Mouse (Mus musculus) ES-Bruce4 (cell line): ENCODE results near the gene Ssr2. TPM values are rescaled to one million over a fixed set of nuclear protein-coding genes. Genes with fewer than 3 reads are reported as not detected.
A peak's percentile ranks its signal among the peaks of the same experiment; 100 is the strongest.

Experiments used
- H3K27ac ChIP-seq: 2 replicates; pipeline ENCODE4 v1.5.1; 2012; ENCODE audit warnings: low read length, inconsistent platforms; ENCODE audit not compliant: insufficient read depth
- H3K27me3 ChIP-seq: 2 replicates; pipeline ENCODE4 v1.6.1; 2012; ENCODE audit warnings: mild to moderate bottlenecking, low read length, inconsistent platforms; ENCODE audit not compliant: control insufficient read depth, poor library complexity, insufficient read depth, severe bottlenecking
- H3K36me3 ChIP-seq: 2 replicates; pipeline ENCODE4 v1.6.1; 2012; ENCODE audit warnings: inconsistent platforms, mild to moderate bottlenecking, low read length, moderate library complexity; ENCODE audit not compliant: control insufficient read depth, poor library complexity, insufficient read depth, severe bottlenecking
- H3K4me1 ChIP-seq: one replicate; pipeline ENCODE4 v1.8.1; 2011; ENCODE audit warnings: low read length; ENCODE audit not compliant: control insufficient read depth, insufficient read depth
- H3K4me3 ChIP-seq: 2 replicates; pipeline ENCODE4 v1.5.1; 2011; ENCODE audit warnings: low read depth, mild to moderate bottlenecking, low read length
- H3K9ac ChIP-seq: 2 replicates; pipeline ENCODE4 v1.6.1; 2012; ENCODE audit warnings: low read depth, mild to moderate bottlenecking, inconsistent platforms; ENCODE audit not compliant: poor library complexity, severe bottlenecking
- H3K9me3 ChIP-seq: replicated peaks from 2 replicates; pipeline ENCODE4 v1.6.1; 2012; ENCODE audit warnings: mild to moderate bottlenecking, low read length, inconsistent platforms; ENCODE audit not compliant: control insufficient read depth, poor library complexity, insufficient read depth, severe bottlenecking
- CTCF ChIP-seq: IDR thresholded peaks from one replicate; pipeline ENCODE4 v1.8.1; 2011; ENCODE audit warnings: low read depth, low read length
- EP300 ChIP-seq: IDR thresholded peaks from 2 replicates; pipeline ENCODE4 v1.6.1; 2011; ENCODE audit warnings: low read depth, low read length; ENCODE audit not compliant: insufficient read depth
- POLR2A ChIP-seq: IDR thresholded peaks from one replicate; pipeline ENCODE4 v1.8.1; 2011; ENCODE audit warnings: low read length; ENCODE audit not compliant: insufficient read depth
- polyA plus RNA-seq: library from polyadenylated mRNA; stranded (reverse); fragments of >200 nt; gene quantifications from 2 replicates; pipeline ENCODE4 v1.2.4, GENCODE M21; 2011; ENCODE audit warnings: low read depth; ENCODE audit not compliant: missing spikeins, insufficient read depth, insufficient read length

Gene Ssr2
- polyA plus RNA-seq, 1 experiment, result 348 TPM

DNA sequence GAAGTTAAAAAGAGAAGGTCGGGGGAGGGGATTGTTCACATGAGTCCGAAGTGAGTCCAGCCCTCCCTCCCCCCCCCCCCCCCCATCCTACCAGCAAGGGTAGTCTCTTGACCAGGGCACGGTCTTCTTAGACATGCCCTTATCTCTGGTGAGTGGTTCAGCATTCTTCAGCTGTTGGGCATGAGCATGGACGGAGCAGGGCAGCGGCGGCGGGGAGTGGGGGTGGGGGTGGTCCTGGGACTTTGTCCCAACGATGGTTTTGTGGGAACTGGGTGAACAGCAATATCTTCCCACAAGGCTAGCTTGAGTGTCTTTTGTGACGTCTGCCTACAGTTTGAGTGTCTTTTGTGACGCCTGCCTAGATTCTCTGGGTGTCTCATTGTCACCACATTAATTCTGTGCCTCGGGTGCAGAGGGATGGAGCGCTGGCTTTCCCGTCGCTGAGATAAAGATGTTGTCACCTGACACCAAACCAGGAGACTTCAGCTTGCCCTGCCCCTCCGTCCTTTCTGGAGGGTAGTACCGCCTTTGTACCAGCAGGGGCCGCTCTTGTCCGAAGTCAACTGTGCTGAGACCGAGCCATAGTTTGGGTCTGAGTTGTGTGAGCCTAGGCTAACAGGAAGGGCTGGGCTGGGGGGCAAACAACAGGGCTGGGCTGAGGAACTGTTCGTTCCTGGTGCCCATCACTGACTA, 31.5 kb downstream of the Ssr2 start:
- Histone ChIP-seq H3K9ac (peak overlapping the region; percentile 46), H3K36me3 (no peaks in the 10 kb centered on the region), H3K27me3 (no peaks in the 10 kb centered on the region), H3K4me3 (peak overlapping the region; percentile 71), H3K4me1 (peaks cover 3% of the 10 kb centered on the region), H3K9me3 (no peaks in the 10 kb centered on the region), H3K27ac (no peak overlapping the region)
- TF ChIP-seq CTCF (peak; percentile 96), EP300 (peak; percentile 48; the same call in 1 of the 2 replicates), POLR2A (no peak)

DNA sequence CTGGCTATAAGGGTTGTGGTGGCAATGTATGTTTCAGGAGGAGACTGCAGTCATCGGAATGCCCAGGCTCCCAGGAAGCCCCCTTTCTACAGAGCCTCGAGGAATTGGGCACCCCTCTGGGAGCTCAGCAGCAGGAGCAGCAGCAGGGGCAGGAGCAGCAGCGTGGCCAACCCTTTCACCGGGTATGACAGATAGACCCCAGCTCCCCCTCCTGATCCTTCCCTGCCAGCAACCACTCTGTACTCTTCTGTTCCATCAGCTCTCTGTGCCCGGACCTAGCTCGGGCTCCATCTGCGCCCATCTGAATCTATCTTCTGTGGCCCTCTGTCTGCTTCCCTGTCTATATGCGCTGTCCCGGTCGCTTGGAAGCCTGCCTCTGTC, 32.1 kb downstream of the Ssr2 start:
- Histone ChIP-seq H3K36me3 (no peaks in the 10 kb centered on the region), H3K4me3 (peak overlapping the region; percentile 69), H3K9ac (peak overlapping the region; percentile 46), H3K4me1 (peaks cover 3% of the 10 kb centered on the region), H3K27ac (no peak overlapping the region), H3K27me3 (no peaks in the 10 kb centered on the region), H3K9me3 (no peaks in the 10 kb centered on the region)
- TF ChIP-seq CTCF (no peak), EP300 (no peak), POLR2A (no peak)

DNA sequence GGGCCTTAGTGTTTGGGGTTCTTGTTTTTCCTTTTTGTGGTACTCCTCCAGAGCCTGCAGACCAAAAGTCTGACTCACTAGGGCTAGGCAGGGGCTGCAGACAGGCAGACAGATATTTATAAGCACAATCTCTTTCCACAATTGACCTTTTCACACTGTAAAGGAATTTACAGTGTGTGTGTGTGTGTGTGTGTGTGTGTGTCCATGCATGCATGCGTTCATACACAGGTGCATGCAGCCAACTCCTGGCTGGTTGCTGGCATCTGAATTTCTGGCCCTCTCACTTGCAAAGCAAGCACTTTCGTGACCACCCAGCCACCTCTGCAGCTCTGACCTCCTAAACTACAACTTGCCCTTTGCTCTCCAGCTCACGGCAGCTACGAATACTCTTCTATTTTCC, 33.4 kb downstream of the Ssr2 start:
- no peaks in the 10 kb centered on the region for H3K27me3 ChIP-seq
- peaks cover 3% of the 10 kb centered on the region for H3K4me1 ChIP-seq

DNA sequence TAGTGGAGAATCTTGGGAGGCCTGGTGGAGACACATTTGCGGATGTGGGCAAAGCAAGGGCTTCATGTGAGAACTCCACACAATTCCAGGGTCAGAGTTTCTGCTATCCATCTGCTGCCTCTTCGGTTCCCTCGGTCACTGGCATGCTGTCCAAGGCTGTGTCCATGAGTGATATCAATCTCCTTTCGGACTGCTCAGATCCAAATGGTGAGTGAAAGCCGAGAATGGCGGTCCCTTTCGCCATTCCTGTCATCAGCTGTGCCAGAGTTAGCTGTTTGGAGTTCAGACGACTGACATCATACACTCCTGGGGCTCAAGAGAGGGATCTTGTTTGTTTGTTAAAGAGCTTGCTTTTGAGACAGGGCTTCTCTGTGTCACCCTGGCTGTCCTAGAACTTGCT, 38.7 kb downstream of the Ssr2 start:
- Histone ChIP-seq H3K4me3 (no peak overlapping the region), H3K9me3 (no peaks in the 10 kb centered on the region), H3K27ac (no peak overlapping the region), H3K4me1 (peaks cover 4% of the 10 kb centered on the region), H3K36me3 (no peaks in the 10 kb centered on the region; the same call in 1 of the 2 replicates), H3K9ac (no peak overlapping the region), H3K27me3 (no peaks in the 10 kb centered on the region)
- TF ChIP-seq CTCF (no peak), EP300 (no peak), POLR2A (no peak)

More for the DNA sequence above, 33.4 kb downstream of the Ssr2 start:
- no peak for TF ChIP-seq POLR2A
- no peak for TF ChIP-seq EP300
- no peak for TF ChIP-seq CTCF
- no peak overlapping the region for H3K4me3 ChIP-seq
- H3K36me3 ChIP-seq, result no peaks in the 10 kb centered on the region
- no peaks in the 10 kb centered on the region for H3K9me3 ChIP-seq
- no peak overlapping the region for H3K27ac ChIP-seq
- H3K9ac ChIP-seq, result no peak overlapping the region

DNA sequence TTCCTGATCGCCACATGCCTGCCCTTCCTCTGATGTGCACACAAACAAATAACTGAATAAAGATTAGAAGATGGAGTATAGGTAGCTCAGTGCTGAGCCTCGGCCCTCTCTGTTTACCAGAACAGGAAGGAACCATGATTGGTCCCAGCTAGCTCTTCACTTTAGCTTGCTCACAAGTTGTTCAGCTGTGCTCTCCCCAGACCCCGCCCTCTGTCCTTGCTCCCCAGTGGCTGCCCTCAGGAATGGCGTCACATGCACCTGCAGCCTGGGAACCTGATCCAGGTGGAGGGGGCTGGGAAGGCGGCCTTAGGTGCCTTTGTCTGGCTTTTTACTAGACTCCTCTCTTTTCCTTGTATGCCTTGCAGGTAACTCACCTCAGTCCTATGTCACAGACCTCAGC, 39.4 kb downstream of the Ssr2 start:
- H3K27me3 ChIP-seq, result no peaks in the 10 kb centered on the region
- H3K4me1 ChIP-seq, result peaks cover 4% of the 10 kb centered on the region
- no peaks in the 10 kb centered on the region for H3K9me3 ChIP-seq
- H3K27ac ChIP-seq, result peak overlapping the region; percentile 68
- TF ChIP-seq POLR2A, result no peak
- TF ChIP-seq CTCF, result no peak
- 0 out of 2 replicates have a peak, but pooled peaks have one; percentile 46 for TF ChIP-seq EP300
- H3K9ac ChIP-seq, result peak overlapping the region; percentile 55
- H3K36me3 ChIP-seq, result no peaks in the 10 kb centered on the region; the same call in 1 of the 2 replicates
- H3K4me3 ChIP-seq, result peak overlapping the region; percentile 61

DNA sequence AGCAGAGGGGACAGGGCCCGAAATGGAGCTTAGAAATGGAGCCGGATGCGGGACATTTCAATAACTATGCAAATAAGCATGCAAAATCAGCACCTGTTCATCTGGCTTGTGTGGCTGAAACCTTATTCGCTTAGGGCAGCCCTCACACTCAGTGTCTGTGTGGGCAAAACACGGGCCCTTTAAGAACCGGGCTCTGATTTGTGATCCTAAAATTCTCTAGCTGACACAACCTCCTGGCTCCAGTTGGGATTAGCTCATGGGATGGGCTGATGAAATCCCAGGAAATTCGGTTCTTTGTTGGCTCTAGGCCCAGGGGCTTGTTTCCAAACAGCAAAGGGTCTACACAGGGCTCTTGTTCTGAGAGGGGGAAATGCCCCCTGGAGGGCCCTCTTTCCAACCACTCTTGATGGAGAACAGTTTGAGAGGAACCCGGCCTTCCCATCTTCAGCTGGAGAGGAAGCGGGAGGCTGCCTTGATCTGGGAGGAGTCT, 40.3 kb downstream of the Ssr2 start:
- Histone ChIP-seq H3K27ac (peak overlapping the region; percentile 68), H3K36me3 (no peaks in the 10 kb centered on the region; the same call in 1 of the 2 replicates)

More for the DNA sequence above, 40.3 kb downstream of the Ssr2 start:
- Histone ChIP-seq H3K4me1 (peaks cover 4% of the 10 kb centered on the region), H3K9ac (peak overlapping the region; percentile 55), H3K9me3 (no peaks in the 10 kb centered on the region), H3K4me3 (peak overlapping the region; percentile 61), H3K27me3 (no peaks in the 10 kb centered on the region)
- TF ChIP-seq EP300, result no peak
- no peak for TF ChIP-seq POLR2A
- no peak for TF ChIP-seq CTCF
